Mouse (Mus musculus): Measurements from ENCODE around the gene Theg. TPM values are rescaled to one million over a fixed set of nuclear protein-coding genes. Genes with fewer than 3 reads are reported as not detected.

The Theg gene
- total and polyA plus RNA-seq, 3 experiments, result not detected

- H3K9ac ChIP-seq (ENCODE audit: control insufficient read depth, low read depth, low read length, poor library complexity, severe bottlenecking), result no peak overlapping the region
- no peak overlapping the region for H3K4me3 ChIP-seq (ENCODE audit: control insufficient read depth in 1 of 2, insufficient read depth in 1 of 2, low read depth in 2 of 2, low read length in 2 of 2)
- H3K9me3 ChIP-seq (replicated peaks; ENCODE audit: insufficient read depth, low read length), result no peaks in the 10 kb centered on the region
- H3K36me3 ChIP-seq (ENCODE audit: control insufficient read depth in 1 of 2, insufficient read depth in 2 of 2, low read length in 2 of 2), result no peaks in the 10 kb centered on the region
- no peaks in the 10 kb centered on the region for H3K4me1 ChIP-seq (ENCODE audit: control insufficient read depth in 1 of 2, insufficient read depth in 2 of 2, low read length in 2 of 2)
- TF ChIP-seq SMC3 (IDR thresholded peaks at IDR 0.05; ENCODE audit: low read depth, low read length) (no peak), HCFC1 (IDR thresholded peaks at IDR 0.05; ENCODE audit: low read depth, low read length) (no peak), NELFE (IDR thresholded peaks at IDR 0.05; ENCODE audit: low read depth, low read length) (no peak), GATA1 (IDR thresholded peaks at IDR 0.05; ENCODE audit: low read depth, low read length) (no peak), UBTF (IDR thresholded peaks at IDR 0.05; ENCODE audit: borderline replicate concordance, insufficient read depth, low read depth, low read length) (no peak), ETS1 (IDR thresholded peaks at IDR 0.05; ENCODE audit: low read depth, low read length) (no peak), ZMIZ1 (IDR thresholded peaks at IDR 0.05; ENCODE audit: low read depth, low read length) (no peak), POLR2AphosphoS2 (IDR thresholded peaks at IDR 0.05; ENCODE audit: low read length) (no peak), CHD2 (IDR thresholded peaks at IDR 0.05; ENCODE audit: low read length) (no peak), ELF1 (IDR thresholded peaks at IDR 0.05; ENCODE audit: low read depth, low read length) (no peak), JUND (IDR thresholded peaks at IDR 0.05; ENCODE audit: low read depth, low read length) (no peak), SIN3A (IDR thresholded peaks at IDR 0.05; ENCODE audit: low read length) (no peak), TAL1 (IDR thresholded peaks at IDR 0.05; ENCODE audit: low read length) (no peak), MAZ (IDR thresholded peaks at IDR 0.05; ENCODE audit: low read depth, low read length) (no peak), ZNF384 (IDR thresholded peaks at IDR 0.05; ENCODE audit: low read depth, low read length) (no peak), USF1 (IDR thresholded peaks at IDR 0.05; ENCODE audit: low read depth, low read length) (no peak), POLR2A (IDR thresholded peaks at IDR 0.05; ENCODE audit: control insufficient read depth in 1 of 2, insufficient read depth in 1 of 2, low read depth in 1 of 2, low read length in 2 of 2, poor library complexity in 1 of 2) (no peak)
- no peaks in the 10 kb centered on the region for H3K79me2 ChIP-seq (ENCODE audit: control insufficient read depth, insufficient read depth, low read length, poor library complexity)
- peaks cover 0 to 3% of the 10 kb centered on the region in 2 experiments; a peak in 3 of 4 replicates for H3K27me3 ChIP-seq (ENCODE audit: control insufficient read depth in 1 of 2, insufficient read depth in 2 of 2, low read length in 2 of 2)
- no peak overlapping the region for H3K27ac ChIP-seq (ENCODE audit: control insufficient read depth, low read depth, low read length)
- DNase-seq (ENCODE audit: low read depth, low spot score), result no peak
Measured at GRCm38 (mm10) chr10:79607892-79608291, 20.8 kb upstream of the Theg start.

- H3K36me3 ChIP-seq (ENCODE audit: control insufficient read depth in 1 of 2, insufficient read depth in 2 of 2, low read length in 2 of 2), result no peaks in the 10 kb centered on the region
- H3K4me1 ChIP-seq (ENCODE audit: control insufficient read depth in 1 of 2, insufficient read depth in 2 of 2, low read length in 2 of 2), result no peaks in the 10 kb centered on the region
- no peaks in the 10 kb centered on the region for H3K79me2 ChIP-seq (ENCODE audit: control insufficient read depth, insufficient read depth, low read length, poor library complexity)
- H3K4me3 ChIP-seq (ENCODE audit: control insufficient read depth in 1 of 2, insufficient read depth in 1 of 2, low read depth in 2 of 2, low read length in 2 of 2), result no peak overlapping the region
- H3K9me3 ChIP-seq (replicated peaks; ENCODE audit: insufficient read depth, low read length), result no peaks in the 10 kb centered on the region
- peaks cover 0 to 3% of the 10 kb centered on the region in 2 experiments; a peak in 3 of 4 replicates for H3K27me3 ChIP-seq (ENCODE audit: control insufficient read depth in 1 of 2, insufficient read depth in 2 of 2, low read length in 2 of 2)
- H3K27ac ChIP-seq (ENCODE audit: control insufficient read depth, low read depth, low read length), result no peak overlapping the region
- TF ChIP-seq UBTF (IDR thresholded peaks at IDR 0.05; ENCODE audit: borderline replicate concordance, insufficient read depth, low read depth, low read length) (no peak), USF1 (IDR thresholded peaks at IDR 0.05; ENCODE audit: low read depth, low read length) (no peak), ZMIZ1 (IDR thresholded peaks at IDR 0.05; ENCODE audit: low read depth, low read length) (no peak)
- H3K9ac ChIP-seq (ENCODE audit: control insufficient read depth, low read depth, low read length, poor library complexity, severe bottlenecking), result no peak overlapping the region
- DNase-seq (ENCODE audit: low read depth, low spot score), result no peak
Measured at GRCm38 (mm10) chr10:79606537-79606936, 19.4 kb upstream of the Theg start.

Measured in MEL (cell line).